Mouse (Mus musculus) bone marrow macrophage, adult 2 months (primary cell): ENCODE data around the gene Pfn4.

Experiments used
- CTCF ChIP-seq: IDR thresholded peaks from 2 replicates; pipeline ENCODE4 v1.5.1; 2012; ENCODE audit warnings: low read depth, mild to moderate bottlenecking, low read length, moderate library complexity
- POLR2A ChIP-seq: IDR thresholded peaks from 2 replicates; pipeline ENCODE4 v1.6.1; 2012; ENCODE audit warnings: mild to moderate bottlenecking, low read depth, low read length, borderline replicate concordance

GRCm38 (mm10) chr12:4781270-4781669 lies 12.4 kb downstream of the Pfn4 start:
- TF ChIP-seq POLR2A (no peak), CTCF (no peak)
